Mouse (Mus musculus): ENCODE data around the gene Snorc.
A peak's percentile ranks its signal among the peaks of the same experiment; 100 is the strongest.

Snorc gene

DNA sequence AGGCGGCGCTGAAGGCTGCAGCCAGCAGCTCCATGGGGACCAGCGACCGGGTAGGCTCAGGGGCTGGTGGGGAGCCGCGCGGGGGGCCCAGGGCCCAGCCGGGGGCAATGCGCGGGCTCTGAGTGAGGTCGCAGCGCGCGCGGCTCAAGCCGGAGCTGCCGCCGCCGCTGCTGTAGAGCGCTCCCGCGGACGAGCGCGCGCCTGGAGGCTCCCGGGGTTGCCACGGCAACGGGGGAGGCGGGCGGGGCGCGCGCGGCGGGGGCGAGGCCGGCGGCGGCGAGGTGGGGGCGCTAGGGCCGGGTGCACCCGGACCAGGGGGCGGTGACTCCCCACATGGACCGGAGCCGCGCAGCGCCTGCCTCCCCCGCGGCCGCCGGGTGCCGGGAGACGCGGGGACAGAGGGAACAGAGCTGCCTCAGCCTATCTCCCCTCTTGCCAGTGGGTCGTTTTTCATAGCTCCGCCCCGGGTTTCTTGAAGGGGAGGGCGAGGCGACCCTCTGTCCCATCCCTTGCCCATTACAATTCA, 40.2 kb downstream of the Snorc start:
- peak in 1 of 2 experiments; percentile 73 for DNase-seq (ENCODE audit: low spot score in 2 of 2)

DNA sequence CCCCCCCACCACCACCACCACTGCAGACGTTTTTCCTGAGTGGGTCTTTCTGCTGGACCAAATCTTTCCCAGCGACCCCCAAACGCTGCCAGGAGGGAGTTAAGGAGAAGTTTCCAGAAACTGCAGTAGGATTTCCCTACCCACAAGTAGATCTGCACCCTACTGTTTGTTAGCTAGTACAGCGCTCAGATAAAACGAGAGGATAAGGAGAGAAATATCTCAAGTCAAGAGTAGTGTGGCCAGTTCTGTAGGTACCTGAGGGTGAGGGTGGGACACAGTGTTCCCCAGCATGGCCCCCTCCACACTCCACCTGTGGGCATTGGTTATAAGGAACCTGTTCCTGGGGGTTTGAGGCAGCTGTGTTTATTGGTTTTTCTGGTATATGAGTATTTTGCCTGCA, 40.8 kb downstream of the Snorc start:
- no peak for DNase-seq (ENCODE audit: low spot score in 2 of 2)

DNA sequence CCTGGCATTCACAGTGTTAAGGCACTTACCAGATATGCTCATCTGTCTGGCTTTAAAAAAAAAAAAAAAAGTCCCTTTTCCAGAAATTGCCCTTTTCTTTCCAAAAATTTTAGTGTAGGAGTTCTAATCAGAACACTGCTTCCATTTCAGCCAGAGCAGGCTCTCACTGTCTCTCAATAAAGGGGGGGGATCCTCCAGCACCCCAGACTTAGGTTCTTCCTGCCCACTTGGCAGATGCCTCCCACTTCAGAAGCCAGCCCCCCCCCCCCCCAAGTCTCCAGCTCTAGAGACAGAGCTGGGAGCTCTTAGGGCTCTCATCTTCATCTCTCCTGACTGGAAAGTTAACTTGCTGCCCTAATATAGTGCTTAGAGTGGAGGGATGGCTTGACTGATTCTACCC, 50.4 kb downstream of the Snorc start:
- DNase-seq (ENCODE audit: low spot score in 2 of 2), result no peak

DNA sequence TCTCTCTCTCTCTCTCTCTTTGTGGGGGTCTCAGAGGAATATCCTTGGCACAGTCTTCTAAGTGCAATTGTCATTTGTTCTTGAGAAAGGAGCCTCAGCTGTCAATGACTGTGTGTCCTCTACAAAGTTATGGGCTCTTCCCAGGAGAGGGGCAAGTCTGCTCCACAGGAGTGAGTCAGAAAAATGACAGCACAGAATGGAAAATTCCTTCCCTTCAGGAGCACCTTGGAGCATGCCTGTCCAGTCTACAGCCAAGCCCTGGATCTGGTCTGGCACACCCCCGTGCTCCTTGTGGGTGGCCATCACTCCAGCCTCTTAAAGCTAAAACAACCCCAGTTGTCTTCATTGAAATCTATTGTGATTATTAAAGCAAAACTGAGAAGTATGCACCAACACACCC, 51.5 kb downstream of the Snorc start:
- DNase-seq (ENCODE audit: low spot score in 2 of 2), result no peak

DNA sequence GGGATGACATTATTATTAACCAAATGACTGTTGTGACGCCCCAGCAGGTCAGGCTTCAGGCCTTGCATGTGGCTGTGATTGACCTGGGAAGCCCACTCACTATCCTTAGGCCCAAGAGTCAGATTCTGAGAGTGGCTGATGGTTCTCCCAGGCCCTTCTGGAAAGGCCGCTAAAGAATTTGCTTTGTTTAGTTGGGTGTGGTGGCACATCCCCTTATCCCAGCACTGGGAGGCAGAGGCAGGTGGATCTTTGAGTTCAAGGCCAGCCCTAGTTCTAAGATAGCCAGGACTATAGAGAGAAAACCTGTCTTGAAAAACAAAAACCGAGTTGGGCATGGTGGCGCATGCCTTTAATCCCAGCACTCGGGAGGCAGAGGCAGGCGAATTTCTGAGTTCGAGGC, 55.0 kb downstream of the Snorc start:
- no peak for DNase-seq (ENCODE audit: low spot score in 2 of 2)
